Mouse (Mus musculus) C2C12 (cell line): Measurements from ENCODE around the gene Gm3409. TPM values are rescaled to one million over a fixed set of nuclear protein-coding genes. Genes with fewer than 3 reads are reported as not detected.

ENCODE experiments used
- H3K27me3 ChIP-seq: one replicate; pipeline ENCODE4 v1.6.1; 2011; ENCODE audit not compliant: control insufficient read depth, insufficient read depth, insufficient read length
- H3K36me3 ChIP-seq: one replicate; pipeline ENCODE4 v1.6.1; 2011; ENCODE audit not compliant: control insufficient read depth, insufficient read depth
- H3K4me3 ChIP-seq: one replicate; pipeline ENCODE4 v1.5.1; 2011; ENCODE audit warnings: mild to moderate bottlenecking, control low read depth; ENCODE audit not compliant: poor library complexity, insufficient read depth, severe bottlenecking
- H3K79me2 ChIP-seq: one replicate; pipeline ENCODE4 v1.6.1; 2011; ENCODE audit not compliant: control insufficient read depth, insufficient read depth
- H3K79me3 ChIP-seq: one replicate; pipeline ENCODE4 v1.6.1; 2011; ENCODE audit warnings: low read depth, control low read depth
- H3ac ChIP-seq: one replicate; pipeline ENCODE3; 2011; ENCODE audit warnings: low read depth; ENCODE audit not compliant: control insufficient read depth, insufficient read length
- CEBPB ChIP-seq: IDR thresholded peaks from one replicate; pipeline ENCODE4 v1.6.1; 2011; ENCODE audit warnings: low read depth, mild to moderate bottlenecking, control low read depth, moderate library complexity
- CTCF ChIP-seq: IDR thresholded peaks from one replicate; pipeline ENCODE4 v1.5.1; 2011; ENCODE audit not compliant: control insufficient read depth, insufficient read depth, insufficient read length
- FOSL1 ChIP-seq: IDR thresholded peaks from one replicate; pipeline ENCODE4 v1.8.0; 2011; ENCODE audit warnings: mild to moderate bottlenecking, low read length; ENCODE audit not compliant: poor library complexity, insufficient read depth, severe bottlenecking
- MAX ChIP-seq: IDR thresholded peaks from one replicate; pipeline ENCODE4 v1.6.1; 2011; ENCODE audit warnings: mild to moderate bottlenecking, control low read depth
- MYOD1 ChIP-seq: IDR thresholded peaks from one replicate; pipeline ENCODE4 v1.6.1; 2011; ENCODE audit warnings: low read depth; ENCODE audit not compliant: control insufficient read depth, insufficient read length
- MYOG ChIP-seq: IDR thresholded peaks from one replicate; pipeline ENCODE4 v1.6.1; 2011; ENCODE audit not compliant: control insufficient read depth, insufficient read length; ENCODE audit errors: extremely low read depth
- USF1 ChIP-seq: IDR thresholded peaks from one replicate; pipeline ENCODE4 v1.6.1; 2011; ENCODE audit warnings: low read depth, mild to moderate bottlenecking, control low read depth, moderate library complexity
- polyA plus RNA-seq: library from polyadenylated mRNA; unstranded; fragments of >200 nt; fragmentation: generic; extraction: Trizol; gene quantifications from one replicate; pipeline ENCODE4 v1.2.1, GENCODE M21; 2012; ENCODE audit warnings: missing spikeins

Gene Gm3409
- polyA plus RNA-seq, 1 experiment = not detected

GRCm38 (mm10) chr5:146584478-146585306 lies 47.2 kb downstream of the Gm3409 start, which contains the start of gene Gpr12:
Gene Gpr12 (minus strand): TSS chr5:146585239.
- Histone ChIP-seq H3K27me3 (peaks cover 33% of the 10 kb centered on the region), H3K36me3 (no peaks in the 10 kb centered on the region), H3K79me2 (no peaks in the 10 kb centered on the region), H3K79me3 (no peaks in the 10 kb centered on the region), H3K4me3 (no peak within 1 kb of the TSS), H3ac (no peak within 1 kb of the TSS)
- TF ChIP-seq FOSL1 (no peak), MYOG (no peak), USF1 (no peak), MAX (no peak), CTCF (no peak), MYOD1 (no peak), CEBPB (no peak)

GRCm38 (mm10) chr5:146585307-146585651 lies 47.8 kb downstream of the Gm3409 start:
- no peak for TF ChIP-seq MYOD1
- TF ChIP-seq MYOG = no peak
- TF ChIP-seq USF1 = no peak
- TF ChIP-seq FOSL1 = no peak
- TF ChIP-seq MAX = no peak
- TF ChIP-seq CTCF = no peak
- no peak for TF ChIP-seq CEBPB
- H3ac ChIP-seq = no peak overlapping the region
- peaks cover 33% of the 10 kb centered on the region for H3K27me3 ChIP-seq
- no peaks in the 10 kb centered on the region for H3K79me3 ChIP-seq
- H3K79me2 ChIP-seq = no peaks in the 10 kb centered on the region
- no peak overlapping the region for H3K4me3 ChIP-seq
- no peaks in the 10 kb centered on the region for H3K36me3 ChIP-seq

- H3K36me3 ChIP-seq = no peaks in the 10 kb centered on the region
- H3K27me3 ChIP-seq = peaks cover 33% of the 10 kb centered on the region
- H3ac ChIP-seq = no peak overlapping the region
- H3K4me3 ChIP-seq = no peak overlapping the region
- H3K79me3 ChIP-seq = no peaks in the 10 kb centered on the region
- no peaks in the 10 kb centered on the region for H3K79me2 ChIP-seq
- no peak for TF ChIP-seq CEBPB
- no peak for TF ChIP-seq MYOG
- no peak for TF ChIP-seq MYOD1
- TF ChIP-seq FOSL1 = no peak
- TF ChIP-seq USF1 = no peak
- TF ChIP-seq MAX = no peak
- no peak for TF ChIP-seq CTCF
Measured at GRCm38 (mm10) chr5:146586357-146587070, 49.1 kb downstream of the Gm3409 start.

Other genes with a start within 250 kb of the Gm3409 start
- not detected for gene Wasf3, start 152.7 kb upstream of the Gm3409 start, polyA plus RNA-seq
- not detected for gene Gm6408, start 55.7 kb upstream of the Gm3409 start, polyA plus RNA-seq
- not detected for gene Gm6370, start 46.3 kb upstream of the Gm3409 start, polyA plus RNA-seq
- not detected for gene 4930449I24Rik, start 35.2 kb upstream of the Gm3409 start, polyA plus RNA-seq
- not detected for gene Gm3402, start 23.5 kb upstream of the Gm3409 start, polyA plus RNA-seq
- not detected for gene Gm3404, start 11.8 kb upstream of the Gm3409 start, polyA plus RNA-seq
- gene Gm3415, start 18.5 kb downstream of the Gm3409 start, polyA plus RNA-seq = not detected
- not detected for gene Gpr12, start 47.6 kb downstream of the Gm3409 start, polyA plus RNA-seq